Mouse (Mus musculus) spleen, adult 2 months (tissue): Measurements from ENCODE around the gene Wdr89.

Experiments
- CTCF ChIP-seq: fragments of 200-500 bp; IDR thresholded peaks from 2 replicates; pipeline ENCODE4 v1.5.1; 2011; ENCODE audit warnings: mild to moderate bottlenecking, inconsistent platforms; ENCODE audit not compliant: insufficient read depth, insufficient read length, insufficient replicate concordance; ENCODE audit errors: extremely low read depth
- POLR2A ChIP-seq: fragments of 200-500 bp; IDR thresholded peaks from 2 replicates; pipeline ENCODE4 v1.6.1; 2011; ENCODE audit warnings: low read depth, low read length, inconsistent platforms

DNA sequence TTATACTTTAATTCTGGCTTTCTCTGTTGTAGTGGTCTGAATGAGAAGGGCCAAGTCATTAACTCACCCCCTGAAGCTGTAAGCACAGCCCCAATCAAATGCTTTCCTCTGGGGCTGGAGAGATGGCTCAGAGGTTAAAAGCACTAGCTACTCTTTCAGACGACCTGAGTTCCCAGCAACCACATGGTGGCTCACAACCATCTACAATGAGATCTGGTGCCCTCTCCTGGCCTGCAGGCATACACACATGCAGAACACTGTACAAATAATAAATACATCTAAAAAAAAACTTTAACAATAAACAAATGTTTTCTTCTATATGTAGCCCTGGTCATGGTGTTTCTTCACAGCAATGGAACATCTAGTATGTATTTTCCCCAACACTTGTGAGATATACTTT is 39.7 kb downstream of the Wdr89 start:
- no peak for TF ChIP-seq CTCF
- no peak for TF ChIP-seq POLR2A
